Mouse (Mus musculus) bone marrow macrophage, adult 2 months (primary cell): ENCODE measurements around the gene Pik3r5.

Source experiments
- CTCF ChIP-seq: IDR thresholded peaks from 2 replicates; pipeline ENCODE4 v1.5.1; 2012; ENCODE audit warnings: low read depth, mild to moderate bottlenecking, low read length, moderate library complexity
- POLR2A ChIP-seq: IDR thresholded peaks from 2 replicates; pipeline ENCODE4 v1.6.1; 2012; ENCODE audit warnings: mild to moderate bottlenecking, low read depth, low read length, borderline replicate concordance

GRCm38 (mm10) chr11:68521352-68521751, 89.4 kb downstream of the Pik3r5 start:
- no peak for TF ChIP-seq CTCF
- TF ChIP-seq POLR2A: no peak
